In the genomic region with DNA sequence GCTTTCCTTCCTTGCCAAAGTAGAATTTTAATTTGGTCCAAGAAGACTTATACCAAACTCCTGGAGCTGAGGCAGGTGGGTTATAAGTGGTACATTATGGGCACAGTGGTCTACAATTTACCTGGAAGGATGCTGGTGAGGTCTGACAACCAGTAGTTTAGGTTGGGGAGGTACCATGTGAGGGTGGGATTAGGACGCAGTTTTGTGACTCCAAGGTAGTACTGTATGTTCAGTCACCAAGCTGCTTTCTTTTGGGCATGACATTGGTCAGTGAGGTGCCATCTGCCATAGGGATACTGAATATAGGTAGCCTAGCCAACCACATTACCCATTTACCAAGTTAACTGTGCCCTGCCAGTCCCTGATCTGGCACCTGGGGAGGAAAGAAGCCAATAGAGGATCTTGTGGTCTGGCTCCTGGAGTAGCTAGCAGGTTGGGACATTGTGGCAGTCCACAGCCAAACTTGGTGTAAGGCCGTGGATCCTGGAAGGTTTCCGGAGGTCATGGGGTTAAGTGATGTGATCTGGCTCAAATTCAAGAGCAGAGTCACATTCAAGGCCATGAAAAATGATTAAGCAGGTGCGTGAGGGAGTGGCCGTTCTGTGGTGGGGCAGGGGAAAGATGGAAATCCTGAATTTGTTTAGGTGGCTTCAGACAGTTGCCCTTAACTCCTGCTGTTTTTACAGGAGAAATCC, we compare ENCODE assay signal across 15 mouse cellular contexts. TPM values are rescaled to one million over a fixed set of nuclear protein-coding genes. Genes with fewer than 3 reads are reported as not detected.
DNase-seq lines count a peak whose midpoint lies in the region; ATAC-seq and TF ChIP-seq lines count a peak whose summit lies in the region.
"Had no signal": no experiment of that assay in that cellular context is flagged by ENCODE, and none has a peak within 500 bp of the region (broad histone marks: within the 10 kb centered on the region; RNA-seq: fewer than 3 reads in every experiment).

No protein-coding gene starts in this region.

- DNase-seq in cerebellum, adult 2 months: peak; percentile 21 to 48
- DNase-seq in cerebellum, adult 8-10 months: no peak
- no peak for DNase-seq in limb, embryonic 10.5 days (ENCODE audit: low spot score)
- DNase-seq in MEL (ENCODE audit: low read depth, low spot score): peak; percentile 40
- DNase-seq in gastrocnemius, adult 2 months: no peak
- DNase-seq: cerebellum, adult 11 months; heart, postnatal 4 days; kidney, postnatal 4 days; lung, embryonic 14.5 days; right cerebral cortex, postnatal 4 days had no signal

- 0 out of 2 replicates have a peak, but pooled peaks cover 2% of the 10 kb centered on the region for H3K9me3 ChIP-seq in limb, embryonic 12.5 days
- no peaks in the 10 kb centered on the region for H3K9me3 ChIP-seq in limb, embryonic 10.5 days (replicated peaks)
- no peaks in the 10 kb centered on the region for H3K9me3 ChIP-seq in MEL (replicated peaks; ENCODE audit: insufficient read depth, low read length)
- no peaks in the 10 kb centered on the region for H3K9me3 ChIP-seq in limb, embryonic 15.5 days
- H3K9me3 ChIP-seq in heart, embryonic 12.5 days (replicated peaks): no peaks in the 10 kb centered on the region

- WGBS in cerebellum, adult 2 months: 35% methylated on average over 5 of the region's 5 CpGs
- 68% methylated on average over 5 of the region's 5 CpGs for WGBS in limb, embryonic 12.5 days
- WGBS in limb, embryonic 10.5 days: 73% methylated on average over 5 of the region's 5 CpGs
- WGBS in limb, embryonic 15.5 days: 63% methylated on average over 5 of the region's 5 CpGs
- 68% methylated on average over 5 of the region's 5 CpGs for WGBS in heart, embryonic 12.5 days

- no peak for TF ChIP-seq CTCF in cerebellum, adult 2 months (IDR thresholded peaks at IDR 0.05; ENCODE audit: borderline replicate concordance, insufficient read depth, low read depth, low read length)
- no peak for TF ChIP-seq CTCF in MEL (IDR thresholded peaks at IDR 0.05 in 2 of 3, conservative IDR thresholded peaks at IDR 0.05 in 1 of 3; ENCODE audit: control insufficient read depth in 1 of 3, insufficient read depth in 1 of 3, low read depth in 2 of 3, low read length in 3 of 3, poor library complexity in 1 of 3, severe bottlenecking in 1 of 3)
- TF ChIP-seq CTCF in gastrocnemius, adult 2 months (IDR thresholded peaks at IDR 0.05): no peak

- no peak for TF ChIP-seq RAD21 in MEL (IDR thresholded peaks at IDR 0.05; ENCODE audit: low read depth, low read length)

- TF ChIP-seq POLR2A in cerebellum, adult 2 months (IDR thresholded peaks at IDR 0.05; ENCODE audit: borderline replicate concordance, insufficient read depth, low read length): no peak
- no peak; a peak in 2 of 4 replicates for TF ChIP-seq POLR2A in MEL (IDR thresholded peaks at IDR 0.05; ENCODE audit: control insufficient read depth in 1 of 2, insufficient read depth in 1 of 2, low read depth in 1 of 2, low read length in 2 of 2, poor library complexity in 1 of 2)

- no peak for TF ChIP-seq EP300 in MEL (IDR thresholded peaks at IDR 0.05; ENCODE audit: low read depth in 1 of 2, low read length in 2 of 2)

- no peak overlapping the region for H3K9ac ChIP-seq in limb, embryonic 12.5 days (replicated peaks)
- H3K9ac ChIP-seq in MEL (ENCODE audit: control insufficient read depth, low read depth, low read length, poor library complexity, severe bottlenecking): no peak overlapping the region
- H3K9ac ChIP-seq in limb, embryonic 15.5 days: no peak overlapping the region
- no peak overlapping the region for H3K9ac ChIP-seq in heart, embryonic 12.5 days
- H3K9ac ChIP-seq: lung, embryonic 14.5 days had no signal

- H3K27me3 ChIP-seq in cerebellum, adult 2 months (ENCODE audit: control insufficient read depth, insufficient read depth, low read length): no peaks in the 10 kb centered on the region
- no peaks in the 10 kb centered on the region for H3K27me3 ChIP-seq in limb, embryonic 12.5 days
- no peaks in the 10 kb centered on the region for H3K27me3 ChIP-seq in limb, embryonic 10.5 days (ENCODE audit: low read depth, poor library complexity, severe bottlenecking)
- H3K27me3 ChIP-seq in MEL (ENCODE audit: control insufficient read depth in 1 of 2, insufficient read depth in 2 of 2, low read length in 2 of 2): no peaks in the 10 kb centered on the region
- no peaks in the 10 kb centered on the region for H3K27me3 ChIP-seq in limb, embryonic 15.5 days
- no peaks in the 10 kb centered on the region for H3K27me3 ChIP-seq in heart, embryonic 12.5 days (replicated peaks)
- H3K27me3 ChIP-seq: megakaryocyte, embryonic 14.5 days had no signal

- no peak overlapping the region for H3K4me2 ChIP-seq in limb, embryonic 12.5 days
- H3K4me2 ChIP-seq in limb, embryonic 15.5 days: no peak overlapping the region
- no peak overlapping the region for H3K4me2 ChIP-seq in heart, embryonic 12.5 days
- H3K4me2 ChIP-seq: lung, embryonic 14.5 days had no signal

- no peak overlapping the region for H3K27ac ChIP-seq in cerebellum, adult 2 months (ENCODE audit: insufficient read depth, low read length)
- peak overlapping the region; percentile 60; the same call in 1 of the 2 replicates for H3K27ac ChIP-seq in limb, embryonic 12.5 days
- no peak overlapping the region for H3K27ac ChIP-seq in limb, embryonic 10.5 days
- H3K27ac ChIP-seq in MEL (ENCODE audit: control insufficient read depth, low read depth, low read length): no peak overlapping the region
- 0 out of 2 replicates have a peak overlapping the region, but pooled peaks have one; percentile 30 for H3K27ac ChIP-seq in limb, embryonic 15.5 days
- H3K27ac ChIP-seq in gastrocnemius, adult 2 months: no peak overlapping the region
- H3K27ac ChIP-seq in heart, embryonic 12.5 days (ENCODE audit: poor library complexity, severe bottlenecking): no peak overlapping the region

- no peak for ATAC-seq in limb, embryonic 12.5 days (ENCODE audit: insufficient number of reproducible peaks, insufficient read depth, low FRiP score, low TSS enrichment, low read depth)
- ATAC-seq in limb, embryonic 15.5 days (ENCODE audit: insufficient number of reproducible peaks, low FRiP score, low TSS enrichment, low read depth): no peak
- ATAC-seq in heart, embryonic 12.5 days (ENCODE audit: insufficient number of reproducible peaks, low FRiP score): no peak

- H3K4me3 ChIP-seq in cerebellum, adult 2 months (replicated peaks; ENCODE audit: insufficient read depth, low read depth, low read length): no peak overlapping the region
- no peak overlapping the region for H3K4me3 ChIP-seq in limb, embryonic 12.5 days (replicated peaks)
- no peak overlapping the region for H3K4me3 ChIP-seq in limb, embryonic 10.5 days
- no peak overlapping the region for H3K4me3 ChIP-seq in MEL (ENCODE audit: control insufficient read depth in 1 of 2, insufficient read depth in 1 of 2, low read depth in 2 of 2, low read length in 2 of 2)
- H3K4me3 ChIP-seq in limb, embryonic 15.5 days: no peak overlapping the region
- no peak overlapping the region for H3K4me3 ChIP-seq in gastrocnemius, adult 2 months
- no peak overlapping the region for H3K4me3 ChIP-seq in heart, embryonic 12.5 days
- H3K4me3 ChIP-seq: erythroblast, embryonic 14.5 days; megakaryocyte, embryonic 14.5 days had no signal

- intact Hi-C loops in gastrocnemius, adult 2 months (cut with DNase I): loop anchor here (10.0 kb wide), 2 partner anchors 956 to 1066 kb away; partner anchors contain the start of gene Zmiz1

- H3K4me1 ChIP-seq in cerebellum, adult 2 months (ENCODE audit: control insufficient read depth, insufficient read depth, low read length): peaks cover 21% of the 10 kb centered on the region; the same call in 1 of the 2 replicates
- H3K4me1 ChIP-seq in limb, embryonic 12.5 days (replicated peaks): peaks cover 15% of the 10 kb centered on the region
- H3K4me1 ChIP-seq in limb, embryonic 10.5 days: peaks cover 12% of the 10 kb centered on the region
- peaks cover 0 to 11% of the 10 kb centered on the region in 2 experiments; a peak in 2 of 4 replicates for H3K4me1 ChIP-seq in MEL (ENCODE audit: control insufficient read depth in 1 of 2, insufficient read depth in 2 of 2, low read length in 2 of 2)
- peaks cover 27% of the 10 kb centered on the region for H3K4me1 ChIP-seq in limb, embryonic 15.5 days
- peaks cover 20% of the 10 kb centered on the region for H3K4me1 ChIP-seq in heart, embryonic 12.5 days (replicated peaks)

- peaks cover 15% of the 10 kb centered on the region for H3K79me2 ChIP-seq in MEL (ENCODE audit: control insufficient read depth, insufficient read depth, low read length, poor library complexity)

- H3K36me3 ChIP-seq in limb, embryonic 12.5 days: peaks cover 59% of the 10 kb centered on the region
- peaks cover 61% of the 10 kb centered on the region for H3K36me3 ChIP-seq in limb, embryonic 10.5 days
- peaks cover 30 to 35% of the 10 kb centered on the region in 2 experiments for H3K36me3 ChIP-seq in MEL (ENCODE audit: control insufficient read depth in 1 of 2, insufficient read depth in 2 of 2, low read length in 2 of 2)
- H3K36me3 ChIP-seq in limb, embryonic 15.5 days: peaks cover 56% of the 10 kb centered on the region
- H3K36me3 ChIP-seq in heart, embryonic 12.5 days: peaks cover 57% of the 10 kb centered on the region

TF ChIP-seq in MEL, 35 proteins besides CTCF, POLR2A, EP300 and RAD21 (continues in another document):
- no peak for TF ChIP-seq MAZ (IDR thresholded peaks at IDR 0.05; ENCODE audit: low read depth, low read length)

RNA-seq across cellular contexts. Expression of gene Rps24, which starts 11.8 kb away (rescaled TPM):
- 1,301 and 1,467 TPM in 2 replicates for polyA plus RNA-seq in cerebellum, adult 2 months (2012; rRNA removed)
- 1,250 and 1,292 TPM in 2 replicates for polyA plus RNA-seq in limb, embryonic 12.5 days (2016; fragmentation: Nextera tagmentation; extraction: Ambion mirVana)
- polyA plus RNA-seq in limb, embryonic 10.5 days (2016; fragmentation: Nextera tagmentation; extraction: Ambion mirVana): 1,041 and 1,257 TPM in 2 replicates
- total RNA-seq in MEL (2012; rRNA removed): 2,513 and 2,687 TPM in 2 replicates
- polyA plus RNA-seq in MEL (2012; ENCODE audit: insufficient read depth in 1 of 2, insufficient read length in 2 of 2, low read depth in 1 of 2, low replicate concordance in 2 of 2, missing spikeins in 1 of 2): 1,000 to 10,000 TPM in 1 of 2 experiments, not detected in 1; 2,914 TPM
- polyA plus RNA-seq in limb, embryonic 15.5 days (2015; fragmentation: Nextera tagmentation; extraction: Ambion mirVana): 698 and 866 TPM in 2 replicates
- 100 to 1,000 TPM; 700 to 838 TPM for total RNA-seq in gastrocnemius, adult 2 months (2021)
- polyA plus RNA-seq in heart, embryonic 12.5 days (2016; fragmentation: Nextera tagmentation; extraction: Ambion mirVana): 836 and 843 TPM in 2 replicates

RNA-seq across cellular contexts. Expression of gene Polr3a, which starts 11.8 kb away (rescaled TPM):
- polyA plus RNA-seq in cerebellum, adult 2 months (2012; rRNA removed): 22.0 and 25.2 TPM in 2 replicates
- polyA plus RNA-seq in limb, embryonic 12.5 days (2016; fragmentation: Nextera tagmentation; extraction: Ambion mirVana): 20.8 and 22.4 TPM in 2 replicates
- polyA plus RNA-seq in limb, embryonic 10.5 days (2016; fragmentation: Nextera tagmentation; extraction: Ambion mirVana): 21.8 and 25.1 TPM in 2 replicates
- 22.8 and 24.0 TPM in 2 replicates for total RNA-seq in MEL (2012; rRNA removed)
- polyA plus RNA-seq in MEL (2012; ENCODE audit: insufficient read depth in 1 of 2, insufficient read length in 2 of 2, low read depth in 1 of 2, low replicate concordance in 2 of 2, missing spikeins in 1 of 2): 10 to 100 TPM in 1 of 2 experiments, not detected in 1; 26.6 TPM
- polyA plus RNA-seq in limb, embryonic 15.5 days (2015; fragmentation: Nextera tagmentation; extraction: Ambion mirVana): 17.0 and 19.4 TPM in 2 replicates
- total RNA-seq in gastrocnemius, adult 2 months (2021): 1 to 10 TPM; 8.7 TPM
- 12.8 and 15.3 TPM in 2 replicates for polyA plus RNA-seq in heart, embryonic 12.5 days (2016; fragmentation: Nextera tagmentation; extraction: Ambion mirVana)

Comparison
In these comparisons a context has a peak if more than half of its experiments do, and no peak if none do; other contexts are left out.
1. DNase-seq: peak in cerebellum, adult 2 months (2 of 2) and MEL (single experiment); none in cerebellum, adult 8-10 months (single experiment), limb, embryonic 10.5 days (single experiment) and gastrocnemius, adult 2 months (single experiment).
2. H3K27ac ChIP-seq: peak in limb, embryonic 12.5 days (single experiment) and limb, embryonic 15.5 days (single experiment); none in cerebellum, adult 2 months (single experiment), limb, embryonic 10.5 days (single experiment), MEL (single experiment), gastrocnemius, adult 2 months (single experiment) and heart, embryonic 12.5 days (single experiment).